Mouse (Mus musculus) hindbrain, embryonic 11.5 days (tissue): ENCODE measurements around the gene Zfr2. TPM values are rescaled to one million over a fixed set of nuclear protein-coding genes. Genes with fewer than 3 reads are reported as not detected.
A peak's percentile ranks its signal among the peaks of the same experiment; 100 is the strongest.

Experiments
- ATAC-seq: fragments of 200-750 bp; cut with Nextera tagmentation; 2 replicates; pipeline ENCODE4 v1.8.0; 2017; ENCODE audit warnings: mild to moderate bottlenecking, moderate TSS enrichment, moderate library complexity; ENCODE audit not compliant: low FRiP score
- DNase-seq: peaks from one replicate; pipeline ENCODE4 v3.0.0-alpha.2; 2015; ENCODE audit warnings: low spot score
- H3K27ac ChIP-seq: fragments of 300-500 bp; sonication (generic); 2 replicates; pipeline ENCODE4 v1.5.1; 2014; ENCODE audit warnings: mild to moderate bottlenecking, low read depth, low read length
- H3K27me3 ChIP-seq: fragments of 300-500 bp; sonication (generic); 2 replicates; pipeline ENCODE4 v1.6.1; 2014; ENCODE audit warnings: mild to moderate bottlenecking, low read length, moderate library complexity, mixed read lengths; ENCODE audit not compliant: control insufficient read depth, insufficient read depth
- H3K36me3 ChIP-seq: fragments of 300-500 bp; sonication (generic); 2 replicates; pipeline ENCODE4 v1.6.1; 2014; ENCODE audit warnings: mild to moderate bottlenecking, low read length, moderate library complexity, mixed read lengths; ENCODE audit not compliant: control insufficient read depth, insufficient read depth
- H3K4me1 ChIP-seq: fragments of 300-500 bp; sonication (generic); replicated peaks from 2 replicates; pipeline ENCODE4 v1.6.1; 2014; ENCODE audit warnings: low read length, mixed read lengths; ENCODE audit not compliant: control insufficient read depth, insufficient read depth
- H3K4me2 ChIP-seq: fragments of 300-500 bp; sonication (generic); replicated peaks from 2 replicates; pipeline ENCODE4 v1.6.1; 2014; ENCODE audit warnings: mild to moderate bottlenecking, low read depth, low read length
- H3K4me3 ChIP-seq: fragments of 300-500 bp; sonication (generic); 2 replicates; pipeline ENCODE4 v1.5.1; 2014; ENCODE audit warnings: low read depth, low read length
- H3K9ac ChIP-seq: fragments of 300-500 bp; sonication (generic); 2 replicates; pipeline ENCODE4 v1.6.1; 2014; ENCODE audit warnings: low read depth, low read length
- H3K9me3 ChIP-seq: fragments of 300-500 bp; sonication (generic); 2 replicates; pipeline ENCODE4 v1.6.1; 2016; ENCODE audit warnings: low read length; ENCODE audit not compliant: control insufficient read depth
- WGBS: fragments of 180-500 bp; shearing (Covaris S2); extraction: QIAGEN DNeasy Blood & Tissue Kit; methylation state at CpG from one replicate; pipeline ENCODE4 v1.1.7; 2014; 5-methylcytosine and 5-hydroxymethylcytosine counted together
- polyA plus RNA-seq: library from polyadenylated mRNA; unstranded; fragments of >200 nt; fragmentation: Nextera tagmentation; extraction: Ambion mirVana; gene quantifications from 2 replicates; pipeline ENCODE4 v1.2.1, GENCODE M21; 2014

The Zfr2 gene
- polyA plus RNA-seq, 1 experiment from 2014 or later, result 3.4 TPM

- Histone ChIP-seq H3K4me3 (no peak overlapping the region), H3K36me3 (no peaks in the 10 kb centered on the region), H3K4me2 (no peak overlapping the region), H3K27ac (no peak overlapping the region), H3K9ac (no peak overlapping the region), H3K4me1 (peaks cover 5% of the 10 kb centered on the region; the same call in 1 of the 2 replicates), H3K9me3 (no peaks in the 10 kb centered on the region), H3K27me3 (peaks cover 30% of the 10 kb centered on the region)
- DNase-seq, result no peak
- 86% methylated on average over 8 of the region's 8 CpGs for WGBS
- ATAC-seq, result no peak
These were observed 16.5 kb downstream of the Zfr2 start for GRCm38 (mm10) chr10:81249442-81249841.

GRCm38 (mm10) chr10:81252424-81253419 is 19.8 kb downstream of the Zfr2 start, which contains the start of gene Matk:
Gene Matk, plus strand, starts transcription at chr10:81252935.
- WGBS, result 10% methylated on average over 43 of the region's 44 CpGs
- no peak within 1 kb of the TSS for H3K9ac ChIP-seq

GRCm38 (mm10) chr10:81254886-81255285 is 21.9 kb downstream of the Zfr2 start:
- H3K9me3 ChIP-seq, result no peaks in the 10 kb centered on the region
- no peaks in the 10 kb centered on the region for H3K36me3 ChIP-seq
- H3K4me2 ChIP-seq, result no peak overlapping the region
- ATAC-seq, result no peak
- H3K4me1 ChIP-seq, result peaks cover 5% of the 10 kb centered on the region; the same call in 1 of the 2 replicates
- no peak for DNase-seq
- H3K4me3 ChIP-seq, result no peak overlapping the region
- no peak overlapping the region for H3K27ac ChIP-seq
- H3K27me3 ChIP-seq, result peaks cover 64% of the 10 kb centered on the region
- WGBS, result 62% methylated on average over 1 of the region's 1 CpGs
- H3K9ac ChIP-seq, result no peak overlapping the region

More at GRCm38 (mm10) chr10:81252424-81253419, 19.8 kb downstream of the Zfr2 start, which contains the start of gene Matk:
- H3K36me3 ChIP-seq, result no peaks in the 10 kb centered on the region
- ATAC-seq (peak; percentile 78), DNase-seq (peak; percentile 76)
- H3K27ac ChIP-seq, result no peak within 1 kb of the TSS
- H3K27me3 ChIP-seq, result peaks cover 48% of the 10 kb centered on the region
- no peaks in the 10 kb centered on the region for H3K9me3 ChIP-seq
- H3K4me2 ChIP-seq, result peak within 1 kb of the TSS; percentile 19
- peak within 1 kb of the TSS; percentile 1; the same call in 1 of the 2 replicates for H3K4me3 ChIP-seq
- peaks cover 5% of the 10 kb centered on the region; the same call in 1 of the 2 replicates for H3K4me1 ChIP-seq

GRCm38 (mm10) chr10:81257158-81258039 is 24.4 kb downstream of the Zfr2 start:
- H3K9ac ChIP-seq, result peak overlapping the region; percentile 4
- WGBS, result 2% methylated on average over 61 of the region's 62 CpGs
- H3K4me2 ChIP-seq, result peak overlapping the region; percentile 58
- H3K4me1 ChIP-seq, result peaks cover under 1% of the 10 kb centered on the region; the same call in 1 of the 2 replicates
- no peaks in the 10 kb centered on the region for H3K36me3 ChIP-seq
- ATAC-seq, result no peak
- no peak overlapping the region for H3K27ac ChIP-seq
- DNase-seq, result peak; percentile 63
- H3K9me3 ChIP-seq, result no peaks in the 10 kb centered on the region
- peak overlapping the region; percentile 37 for H3K4me3 ChIP-seq
- peaks cover 51% of the 10 kb centered on the region for H3K27me3 ChIP-seq

- ATAC-seq (peak; percentile 16; the same call in 1 of the 2 replicates), DNase-seq (no peak)
- no peak overlapping the region for H3K4me3 ChIP-seq
- 36% methylated on average over 21 of the region's 21 CpGs for WGBS
- no peak overlapping the region for H3K9ac ChIP-seq
- H3K9me3 ChIP-seq, result no peaks in the 10 kb centered on the region
- no peaks in the 10 kb centered on the region; the same call in 1 of the 2 replicates for H3K4me1 ChIP-seq
- peaks cover 35% of the 10 kb centered on the region for H3K27me3 ChIP-seq
- no peaks in the 10 kb centered on the region for H3K36me3 ChIP-seq
- H3K27ac ChIP-seq, result no peak overlapping the region
- no peak overlapping the region for H3K4me2 ChIP-seq
These were observed 26.4 kb downstream of the Zfr2 start for GRCm38 (mm10) chr10:81259225-81259884.

GRCm38 (mm10) chr10:81261025-81261424 is 28.1 kb downstream of the Zfr2 start:
- Histone ChIP-seq H3K9ac (no peak overlapping the region), H3K4me2 (no peak overlapping the region), H3K27me3 (peaks cover 31% of the 10 kb centered on the region), H3K4me1 (no peaks in the 10 kb centered on the region; the same call in none of the 2 replicates), H3K36me3 (0 out of 2 replicates have a peak, but pooled peaks cover 4% of the 10 kb centered on the region), H3K27ac (no peak overlapping the region), H3K4me3 (no peak overlapping the region), H3K9me3 (no peaks in the 10 kb centered on the region)
- ATAC-seq (no peak), DNase-seq (no peak)
- 96% methylated on average over 4 of the region's 4 CpGs for WGBS

- no peak overlapping the region for H3K4me3 ChIP-seq
- peaks cover 7% of the 10 kb centered on the region for H3K4me1 ChIP-seq
- H3K27me3 ChIP-seq, result no peaks in the 10 kb centered on the region
- peak overlapping the region; percentile 24; the same call in 1 of the 2 replicates for H3K9ac ChIP-seq
- H3K4me2 ChIP-seq, result peak overlapping the region; percentile 57
- H3K9me3 ChIP-seq, result no peaks in the 10 kb centered on the region
- WGBS, result 96% methylated on average over 8 of the region's 8 CpGs
- H3K27ac ChIP-seq, result no peak overlapping the region
- 0 out of 2 replicates have a peak, but pooled peaks cover 4% of the 10 kb centered on the region for H3K36me3 ChIP-seq
- no peak for DNase-seq
- ATAC-seq, result no peak
These were observed 32.6 kb downstream of the Zfr2 start for GRCm38 (mm10) chr10:81265540-81265939.
